Mouse (Mus musculus): ENCODE data around the gene Asb11.

GRCm38 (mm10) chrX:164439462-164439861 lies 2.7 kb downstream of the Asb11 start:
- no peak for TF ChIP-seq CTCF (IDR thresholded peaks at IDR 0.05; ENCODE audit: insufficient read depth, low read length)
- no peak for TF ChIP-seq POLR2A (IDR thresholded peaks at IDR 0.05; ENCODE audit: borderline replicate concordance, extremely low read depth, low read depth, low read length)
